Mouse (Mus musculus) hindbrain, postnatal 0 days (tissue): ENCODE data around the gene Myof. TPM values are rescaled to one million over a fixed set of nuclear protein-coding genes. Genes with fewer than 3 reads are reported as not detected.

ENCODE experiments used
- ATAC-seq: fragments of 200-750 bp; cut with Nextera tagmentation; 2 replicates; pipeline ENCODE4 v1.8.0; 2017; ENCODE audit warnings: mild to moderate bottlenecking, moderate TSS enrichment, moderate library complexity
- DNase-seq: peaks from one replicate; pipeline ENCODE4 v3.0.0-alpha.2; 2015; ENCODE audit warnings: low spot score
- H3K27ac ChIP-seq: fragments of 300-500 bp; sonication (generic); 2 replicates; pipeline ENCODE4 v1.5.1; 2014; ENCODE audit warnings: mild to moderate bottlenecking
- H3K27me3 ChIP-seq: fragments of 300-500 bp; sonication (generic); 2 replicates; pipeline ENCODE4 v1.6.1; 2014; ENCODE audit warnings: low read length, mixed read lengths; ENCODE audit not compliant: insufficient read depth
- H3K36me3 ChIP-seq: fragments of 300-500 bp; sonication (generic); 2 replicates; pipeline ENCODE4 v1.6.1; 2014; ENCODE audit warnings: low read length, mixed read lengths; ENCODE audit not compliant: insufficient read depth
- H3K4me1 ChIP-seq: fragments of 300-500 bp; sonication (generic); 2 replicates; pipeline ENCODE4 v1.6.1; 2014; ENCODE audit warnings: antibody characterized with exemption, low read length, mixed read lengths; ENCODE audit not compliant: insufficient read depth
- H3K4me2 ChIP-seq: fragments of 300-500 bp; sonication (generic); 2 replicates; pipeline ENCODE4 v1.6.1; 2014; ENCODE audit warnings: low read depth, mild to moderate bottlenecking, low read length, moderate library complexity, mixed read lengths
- H3K4me3 ChIP-seq: fragments of 300-500 bp; sonication (generic); 2 replicates; pipeline ENCODE4 v1.5.1; 2014; ENCODE audit warnings: low read length
- H3K9ac ChIP-seq: fragments of 300-500 bp; sonication (generic); replicated peaks from 2 replicates; pipeline ENCODE4 v1.6.1; 2014; ENCODE audit warnings: mild to moderate bottlenecking, low read length, moderate library complexity, mixed read lengths
- H3K9me3 ChIP-seq: fragments of 300-500 bp; sonication (generic); 2 replicates; pipeline ENCODE4 v1.6.1; 2016; ENCODE audit warnings: low read length, mixed read lengths
- CTCF ChIP-seq: IDR thresholded peaks from 2 replicates; pipeline ENCODE4 v1.5.1; 2016; ENCODE audit warnings: antibody characterized with exemption, control low read depth, low read depth
- WGBS: fragments of 180-500 bp; shearing (Covaris S2); extraction: QIAGEN DNeasy Blood & Tissue Kit; methylation state at CpG from one replicate; pipeline ENCODE4 v1.1.7; 2014; 5-methylcytosine and 5-hydroxymethylcytosine counted together
- polyA plus RNA-seq: library from polyadenylated mRNA; unstranded; fragments of >200 nt; fragmentation: Nextera tagmentation; extraction: Ambion mirVana; gene quantifications from 2 replicates; pipeline ENCODE4 v1.2.1, GENCODE M21; 2015
- total RNA-seq: library from RNA; depleted of rRNA; stranded (reverse); fragments of >200 nt; gene quantifications from 2 replicates; pipeline ENCODE4 v1.2.3, GENCODE M21; 2014

Gene Myof
- total and polyA plus RNA-seq, 2 experiments from 2014 or later = 1.4 to 3.7 TPM

DNA sequence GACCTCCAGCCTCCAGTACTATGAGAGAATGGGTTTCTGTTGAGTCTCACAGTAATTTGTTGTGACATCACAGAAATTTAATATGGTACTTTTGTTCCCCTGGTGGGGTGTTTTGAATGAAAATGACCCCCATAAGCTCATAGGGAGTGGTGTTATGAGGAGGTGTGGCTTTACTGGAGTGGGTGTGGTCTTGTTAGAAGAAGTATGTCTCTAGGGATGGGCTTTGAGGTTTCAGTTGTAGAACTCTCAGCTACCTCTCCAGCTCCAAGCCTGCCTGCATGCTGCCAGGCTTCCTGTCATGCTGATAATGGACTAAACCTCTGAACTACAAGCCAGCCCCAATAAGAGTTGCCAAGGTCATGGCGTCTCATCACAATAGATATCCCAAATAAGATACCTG lies 6.3 kb upstream of the Myof start:
- Histone ChIP-seq H3K4me3 (no peak overlapping the region), H3K4me1 (no peaks in the 10 kb centered on the region), H3K27ac (no peak overlapping the region), H3K27me3 (no peaks in the 10 kb centered on the region), H3K9ac (no peak overlapping the region), H3K9me3 (no peaks in the 10 kb centered on the region), H3K36me3 (no peaks in the 10 kb centered on the region), H3K4me2 (no peak overlapping the region)
- no peak for TF ChIP-seq CTCF
- 92% methylated on average over 1 of the region's 1 CpGs for WGBS
- DNase-seq = no peak
- no peak for ATAC-seq

DNA sequence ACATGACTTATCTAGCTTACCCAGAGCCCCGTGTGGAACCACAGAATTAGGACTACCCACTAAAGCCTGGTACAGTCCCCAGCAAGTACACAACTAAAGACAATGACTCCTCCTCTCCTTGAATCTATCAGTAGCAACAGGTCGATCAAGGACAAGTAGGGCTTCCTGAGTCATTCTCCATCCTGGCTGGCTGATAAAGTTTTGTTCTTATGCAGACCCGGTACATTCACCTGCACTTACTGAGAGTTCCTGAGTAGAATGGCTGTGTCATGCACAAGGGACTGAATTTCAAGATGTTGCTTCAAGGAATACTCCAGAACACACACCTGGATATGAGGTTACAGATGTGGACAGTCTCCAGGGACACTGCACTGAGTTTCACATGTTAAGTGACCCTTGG lies 1.8 kb upstream of the Myof start:
- Histone ChIP-seq H3K27ac (no peak overlapping the region), H3K27me3 (0 out of 2 replicates have a peak, but pooled peaks cover 4% of the 10 kb centered on the region), H3K4me3 (no peak overlapping the region), H3K9ac (no peak overlapping the region), H3K9me3 (no peaks in the 10 kb centered on the region), H3K4me2 (no peak overlapping the region), H3K4me1 (peaks cover 7% of the 10 kb centered on the region; the same call in 1 of the 2 replicates), H3K36me3 (no peaks in the 10 kb centered on the region)
- TF ChIP-seq CTCF = no peak
- 90% methylated on average over 3 of the region's 3 CpGs for WGBS
- DNase-seq = no peak
- no peak for ATAC-seq

DNA sequence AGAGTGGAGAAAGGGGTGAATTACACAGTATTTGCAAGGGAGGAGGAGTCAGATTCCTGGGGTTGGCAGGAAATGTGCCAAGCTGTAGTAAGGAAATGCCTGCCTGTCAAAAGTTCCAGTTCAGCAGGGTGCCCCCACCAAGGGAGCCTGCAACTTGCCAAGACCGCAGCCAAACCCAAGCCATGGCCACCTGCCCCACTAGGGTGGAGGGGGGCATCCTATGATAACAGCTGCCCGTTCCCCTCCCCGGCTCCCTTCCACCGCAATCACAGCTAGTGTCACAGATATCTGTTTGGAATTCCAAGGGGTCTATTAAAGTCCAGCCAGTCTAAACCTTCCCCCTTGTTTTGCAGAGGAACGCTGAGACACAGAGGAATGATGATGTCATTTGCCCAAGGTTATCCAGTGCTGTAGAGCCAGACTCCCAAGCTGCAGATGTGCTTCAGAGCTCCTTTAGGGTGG lies 1.1 kb downstream of the Myof start:
- H3K9me3 ChIP-seq = no peaks in the 10 kb centered on the region
- no peak for TF ChIP-seq CTCF
- no peak overlapping the region for H3K4me3 ChIP-seq
- H3K27ac ChIP-seq = no peak overlapping the region
- H3K4me2 ChIP-seq = peak overlapping the region; percentile 73
- WGBS = 18% methylated on average over 5 of the region's 5 CpGs
- H3K9ac ChIP-seq = no peak overlapping the region
- H3K4me1 ChIP-seq = peaks cover 7% of the 10 kb centered on the region; the same call in 1 of the 2 replicates
- no peaks in the 10 kb centered on the region for H3K36me3 ChIP-seq
- no peak for ATAC-seq
- DNase-seq = peak; percentile 11
- H3K27me3 ChIP-seq = 0 out of 2 replicates have a peak, but pooled peaks cover 4% of the 10 kb centered on the region

DNA sequence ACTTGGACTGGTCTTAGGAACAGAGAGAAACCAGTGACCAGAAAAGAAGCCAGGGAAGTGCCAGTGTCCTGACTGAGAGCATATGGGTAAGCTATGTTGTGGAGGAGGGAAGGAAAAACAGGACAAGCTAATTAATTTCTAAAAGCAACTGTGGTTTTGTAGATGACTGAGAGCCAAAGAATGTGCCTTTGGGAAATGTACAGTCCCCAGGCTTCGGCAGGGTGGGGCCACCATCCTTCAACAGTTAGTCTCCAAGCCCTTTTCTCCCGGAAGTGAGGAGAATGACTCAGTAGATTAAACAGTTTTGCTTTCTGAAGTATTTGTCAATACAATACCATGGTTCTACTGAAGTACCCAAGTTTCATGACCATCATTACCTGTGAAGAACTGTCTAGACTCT lies 5.1 kb downstream of the Myof start:
- Histone ChIP-seq H3K9ac (no peak overlapping the region), H3K4me1 (peaks cover 4% of the 10 kb centered on the region; the same call in 1 of the 2 replicates), H3K4me2 (no peak overlapping the region), H3K27me3 (0 out of 2 replicates have a peak, but pooled peaks cover 4% of the 10 kb centered on the region), H3K4me3 (no peak overlapping the region), H3K36me3 (no peaks in the 10 kb centered on the region), H3K27ac (no peak overlapping the region), H3K9me3 (no peaks in the 10 kb centered on the region)
- 85% methylated on average over 2 of the region's 2 CpGs for WGBS
- no peak for ATAC-seq
- no peak for DNase-seq
- TF ChIP-seq CTCF = no peak

DNA sequence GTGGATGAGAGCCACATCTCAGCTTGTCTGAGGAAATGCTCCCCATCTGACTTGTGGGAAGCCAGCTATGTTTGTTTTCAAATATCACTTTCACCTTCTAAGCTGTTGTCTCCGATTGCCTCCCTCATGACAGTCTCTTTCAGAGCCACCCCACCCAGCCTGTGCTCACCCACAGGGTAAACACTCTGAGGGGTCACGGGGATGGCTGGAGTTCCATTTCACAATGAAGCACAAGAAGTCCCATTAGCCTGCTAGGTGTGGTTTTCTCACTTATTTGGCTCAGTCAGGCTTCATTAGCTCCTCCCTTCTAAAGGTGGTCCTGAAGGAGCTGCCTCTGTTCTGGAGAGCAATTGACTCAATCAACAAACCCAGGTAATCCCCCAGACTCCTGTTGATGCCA lies 7.6 kb downstream of the Myof start:
- H3K36me3 ChIP-seq = no peaks in the 10 kb centered on the region

DNA sequence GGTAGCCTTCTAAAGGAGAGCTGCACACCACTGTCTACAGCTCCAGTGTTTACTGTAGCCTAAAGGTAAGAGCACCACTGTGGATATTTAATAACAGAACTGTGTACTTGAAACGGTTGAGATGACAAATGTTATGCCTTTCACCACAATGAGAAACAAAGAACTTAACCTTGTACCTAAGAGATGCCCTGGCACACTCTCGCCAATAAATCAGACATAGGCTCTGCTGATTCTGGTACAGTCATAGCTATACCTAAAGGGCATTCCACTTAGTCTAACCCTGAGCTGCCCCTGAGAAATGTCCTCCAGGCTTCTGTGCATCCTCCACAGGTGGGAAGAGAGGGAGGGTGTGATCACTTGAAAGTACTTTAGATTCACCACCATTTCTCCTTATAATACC lies 8.7 kb downstream of the Myof start:
- Histone ChIP-seq H3K9me3 (no peaks in the 10 kb centered on the region), H3K4me3 (no peak overlapping the region), H3K9ac (no peak overlapping the region), H3K36me3 (no peaks in the 10 kb centered on the region), H3K4me1 (no peaks in the 10 kb centered on the region), H3K27me3 (no peaks in the 10 kb centered on the region), H3K4me2 (no peak overlapping the region), H3K27ac (no peak overlapping the region)
- no peak for TF ChIP-seq CTCF
- WGBS = 77% methylated on average over 2 of the region's 2 CpGs
- no peak for DNase-seq
- ATAC-seq = no peak

More for the DNA sequence above, 7.6 kb downstream of the Myof start:
- no peaks in the 10 kb centered on the region for H3K9me3 ChIP-seq
- TF ChIP-seq CTCF = no peak
- no peaks in the 10 kb centered on the region for H3K27me3 ChIP-seq
- no peaks in the 10 kb centered on the region for H3K4me1 ChIP-seq
- H3K27ac ChIP-seq = no peak overlapping the region
- no peak for ATAC-seq
- H3K4me3 ChIP-seq = no peak overlapping the region
- no peak for DNase-seq
- 74% methylated on average over 2 of the region's 2 CpGs for WGBS
- H3K9ac ChIP-seq = no peak overlapping the region
- no peak overlapping the region for H3K4me2 ChIP-seq

DNA sequence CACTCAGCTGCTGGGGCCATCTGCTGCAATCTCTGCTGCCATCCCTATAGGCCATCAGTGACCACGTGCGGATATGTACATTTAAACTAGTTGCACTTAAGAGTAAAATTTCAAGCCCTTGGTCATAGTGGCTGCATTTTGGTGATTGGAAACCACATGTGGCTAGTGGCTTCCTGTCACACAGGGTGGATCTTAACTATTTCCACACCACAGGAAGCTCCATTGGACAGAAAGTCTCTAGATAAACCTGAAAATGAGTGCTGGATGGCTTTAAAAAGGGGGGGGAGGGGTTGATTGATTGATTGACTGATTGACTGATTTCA lies 9.7 kb downstream of the Myof start:
- Histone ChIP-seq H3K4me1 (no peaks in the 10 kb centered on the region), H3K9me3 (no peaks in the 10 kb centered on the region), H3K27me3 (no peaks in the 10 kb centered on the region), H3K4me3 (no peak overlapping the region), H3K27ac (no peak overlapping the region), H3K36me3 (no peaks in the 10 kb centered on the region), H3K9ac (no peak overlapping the region), H3K4me2 (no peak overlapping the region)
- WGBS = 81% methylated on average over 2 of the region's 2 CpGs
- DNase-seq (no peak), ATAC-seq (no peak)
- no peak for TF ChIP-seq CTCF
